Mouse (Mus musculus) bone marrow, adult 2 months (tissue): ENCODE results near the gene Ttc21b.

ENCODE experiments used
- CTCF ChIP-seq: fragments of 200-500 bp; IDR thresholded peaks from 2 replicates; pipeline ENCODE4 v1.5.1; 2011; ENCODE audit warnings: low read length, control low read depth; ENCODE audit not compliant: control insufficient read depth, insufficient read depth
- POLR2A ChIP-seq: fragments of 200-500 bp; IDR thresholded peaks from 2 replicates; pipeline ENCODE4 v1.6.1; 2011; ENCODE audit warnings: low read depth, mild to moderate bottlenecking, control low read depth, low read length, borderline replicate concordance; ENCODE audit not compliant: control insufficient read depth

DNA sequence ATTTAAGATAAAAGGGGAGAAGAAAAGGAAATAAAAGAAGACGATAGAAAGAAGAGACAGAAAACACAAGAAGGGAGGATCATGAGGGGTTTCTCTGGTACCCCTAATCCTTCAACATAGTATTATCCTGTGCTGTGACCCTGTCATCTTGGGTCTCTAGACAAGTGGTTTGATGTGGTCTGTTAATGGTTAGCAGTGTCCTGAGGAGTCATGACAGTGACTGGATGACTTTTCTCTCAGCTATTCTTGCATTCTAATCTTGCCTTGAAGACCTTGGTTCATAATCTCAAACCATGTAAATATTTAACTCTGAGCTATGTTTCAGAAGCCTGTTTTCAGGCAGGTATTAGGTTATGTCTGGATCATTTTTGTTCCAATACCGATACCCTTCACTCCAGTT is 113.7 kb downstream of the Ttc21b start:
- no peak for TF ChIP-seq CTCF
- TF ChIP-seq POLR2A, result no peak
